Mouse (Mus musculus) megakaryocyte, adult 5-6 weeks (primary cell): ENCODE measurements around the gene Barx1. TPM values are rescaled to one million over a fixed set of nuclear protein-coding genes. Genes with fewer than 3 reads are reported as not detected.
A peak's percentile ranks its signal among the peaks of the same experiment; 100 is the strongest.

Experiments
- ATAC-seq: 2 replicates; pipeline ENCODE4 v1.8.0; 2016; ENCODE audit warnings: mild to moderate bottlenecking, inconsistent platforms; ENCODE audit not compliant: poor library complexity, severe bottlenecking
- total RNA-seq, 2 experiments: library from RNA; stranded (forward) in 1 of 2; stranded (reverse) in 1 of 2; fragments of 153-499, 151-499 nt in 1 of 2; fragments of 221-1000, 200-1000 nt in 1 of 2; gene quantifications; 2 replicates each; pipeline versions ENCODE4 v1.2.3 to v1.2.4; 2015 to 2017

Barx1 gene
- total RNA-seq (2015) (not detected in 2 replicates), total RNA-seq (2017) (not detected in 2 replicates)

- no peak for ATAC-seq
Observed at GRCm38 (mm10) chr13:48662431-48663143, at the start of gene Barx1. TSS of gene Barx1 (plus strand) at chr13:48662998.

- no peak for ATAC-seq
Observed at GRCm38 (mm10) chr13:48614525-48614924, 48.3 kb upstream of the Barx1 start.

- no peak for ATAC-seq
Observed at GRCm38 (mm10) chr13:48617774-48618173, 45.0 kb upstream of the Barx1 start.

GRCm38 (mm10) chr13:48618890-48619289 is 43.9 kb upstream of the Barx1 start:
- no peak for ATAC-seq

- ATAC-seq, result peak; percentile 8
Observed at GRCm38 (mm10) chr13:48624968-48625398, 37.8 kb upstream of the Barx1 start.

GRCm38 (mm10) chr13:48625433-48626184 is 37.2 kb upstream of the Barx1 start, which contains the start of gene Ptpdc1:
TSS of gene Ptpdc1 (minus strand) at chr13:48625664.
- ATAC-seq, result peak; percentile 100

GRCm38 (mm10) chr13:48631691-48632090 is 31.1 kb upstream of the Barx1 start:
- no peak for ATAC-seq

GRCm38 (mm10) chr13:48637706-48638105 is 25.1 kb upstream of the Barx1 start:
- no peak for ATAC-seq

GRCm38 (mm10) chr13:48639570-48639969 is 23.2 kb upstream of the Barx1 start:
- peak; percentile 75 for ATAC-seq

GRCm38 (mm10) chr13:48643072-48643471 is 19.7 kb upstream of the Barx1 start:
- no peak for ATAC-seq

- ATAC-seq, result no peak
Observed at GRCm38 (mm10) chr13:48643991-48644390, 18.8 kb upstream of the Barx1 start.

- no peak for ATAC-seq
Observed at GRCm38 (mm10) chr13:48646696-48647095, 16.1 kb upstream of the Barx1 start.

GRCm38 (mm10) chr13:48650615-48651014 is 12.2 kb upstream of the Barx1 start:
- no peak for ATAC-seq

GRCm38 (mm10) chr13:48651132-48652065 is 11.4 kb upstream of the Barx1 start:
- ATAC-seq, result no peak

GRCm38 (mm10) chr13:48653788-48654770 is 8.7 kb upstream of the Barx1 start:
- ATAC-seq, result peak; percentile 57

GRCm38 (mm10) chr13:48655637-48656036 is 7.2 kb upstream of the Barx1 start:
- ATAC-seq, result no peak

GRCm38 (mm10) chr13:48657791-48658190 is 5.0 kb upstream of the Barx1 start:
- ATAC-seq, result no peak

- no peak for ATAC-seq
Observed at GRCm38 (mm10) chr13:48658588-48659253, 4.1 kb upstream of the Barx1 start.
